Mouse (Mus musculus): ENCODE data around the gene Rbm43. TPM values are rescaled to one million over a fixed set of nuclear protein-coding genes. Genes with fewer than 3 reads are reported as not detected.
A peak's percentile ranks its signal among the peaks of the same experiment; 100 is the strongest.

The Rbm43 gene
- polyA plus RNA-seq, 1 experiment from 2014 or later, result 5.1 TPM

- WGBS, result 64% methylated on average over 12 of the region's 12 CpGs
- no peak for ATAC-seq
Observed at GRCm38 (mm10) chr2:51933341-51934134, 1.4 kb downstream of the Rbm43 start.

GRCm38 (mm10) chr2:51931241-51931640 is 3.7 kb downstream of the Rbm43 start:
- TF ChIP-seq CTCF (IDR thresholded peaks at IDR 0.05; ENCODE audit: low read depth), result no peak
- whole genome bisulfite sequencing, result 82% methylated on average over 7 of the region's 7 CpGs

More at GRCm38 (mm10) chr2:51933341-51934134, 1.4 kb downstream of the Rbm43 start:
- H3K27ac ChIP-seq (ENCODE audit: low read depth, low read length), result no peak overlapping the region
- H3K4me1 ChIP-seq (replicated peaks; ENCODE audit: control insufficient read depth, insufficient read depth, low read length), result no peaks in the 10 kb centered on the region; the same call in 1 of the 2 replicates
- no peak for TF ChIP-seq CTCF (IDR thresholded peaks at IDR 0.05; ENCODE audit: low read depth)
- no peaks in the 10 kb centered on the region for H3K9me3 ChIP-seq (ENCODE audit: control insufficient read depth)
- H3K36me3 ChIP-seq (ENCODE audit: control insufficient read depth, insufficient read depth), result no peaks in the 10 kb centered on the region
- peak overlapping the region; percentile 78 for H3K4me2 ChIP-seq (replicated peaks; ENCODE audit: low read depth)
- H3K27me3 ChIP-seq (replicated peaks; ENCODE audit: control insufficient read depth, insufficient read depth, low read length), result no peaks in the 10 kb centered on the region
- H3K4me3 ChIP-seq (ENCODE audit: low read depth, low read length), result peak overlapping the region; percentile 70; the same call in 1 of the 2 replicates
- no peak overlapping the region for H3K9ac ChIP-seq (ENCODE audit: low read depth, low read length)

GRCm38 (mm10) chr2:51914944-51915680 is 19.9 kb downstream of the Rbm43 start:
- peak; percentile 92 for TF ChIP-seq CTCF (IDR thresholded peaks at IDR 0.05; ENCODE audit: low read depth)
- ATAC-seq, result peak; percentile 68
- WGBS, result 18% methylated on average over 5 of the region's 5 CpGs

More at GRCm38 (mm10) chr2:51931241-51931640, 3.7 kb downstream of the Rbm43 start:
- H3K27me3 ChIP-seq (replicated peaks; ENCODE audit: control insufficient read depth, insufficient read depth, low read length), result no peaks in the 10 kb centered on the region
- H3K9me3 ChIP-seq (ENCODE audit: control insufficient read depth), result no peaks in the 10 kb centered on the region
- no peaks in the 10 kb centered on the region for H3K36me3 ChIP-seq (ENCODE audit: control insufficient read depth, insufficient read depth)
- H3K4me2 ChIP-seq (replicated peaks; ENCODE audit: low read depth), result no peak overlapping the region
- no peak overlapping the region for H3K4me3 ChIP-seq (ENCODE audit: low read depth, low read length)
- no peak for ATAC-seq
- no peak overlapping the region for H3K9ac ChIP-seq (ENCODE audit: low read depth, low read length)
- H3K4me1 ChIP-seq (replicated peaks; ENCODE audit: control insufficient read depth, insufficient read depth, low read length), result no peaks in the 10 kb centered on the region; the same call in 1 of the 2 replicates
- no peak overlapping the region for H3K27ac ChIP-seq (ENCODE audit: low read depth, low read length)

GRCm38 (mm10) chr2:51914532-51914931 is 20.4 kb downstream of the Rbm43 start:
- 56% methylated on average over 7 of the region's 7 CpGs for WGBS
- H3K4me2 ChIP-seq (replicated peaks; ENCODE audit: low read depth), result no peak overlapping the region
- H3K4me3 ChIP-seq (ENCODE audit: low read depth, low read length), result no peak overlapping the region
- no peak for TF ChIP-seq CTCF (IDR thresholded peaks at IDR 0.05; ENCODE audit: low read depth)
- no peak overlapping the region for H3K9ac ChIP-seq (ENCODE audit: low read depth, low read length)
- no peaks in the 10 kb centered on the region for H3K27me3 ChIP-seq (replicated peaks; ENCODE audit: control insufficient read depth, insufficient read depth, low read length)
- no peak for ATAC-seq
- no peaks in the 10 kb centered on the region for H3K4me1 ChIP-seq (replicated peaks; ENCODE audit: control insufficient read depth, insufficient read depth, low read length)
- no peaks in the 10 kb centered on the region for H3K36me3 ChIP-seq (ENCODE audit: control insufficient read depth, insufficient read depth)
- H3K27ac ChIP-seq (ENCODE audit: low read depth, low read length), result no peak overlapping the region
- H3K9me3 ChIP-seq (ENCODE audit: control insufficient read depth), result no peaks in the 10 kb centered on the region

More at GRCm38 (mm10) chr2:51914944-51915680, 19.9 kb downstream of the Rbm43 start:
- H3K9ac ChIP-seq (ENCODE audit: low read depth, low read length), result no peak overlapping the region
- no peak overlapping the region for H3K4me2 ChIP-seq (replicated peaks; ENCODE audit: low read depth)
- H3K4me1 ChIP-seq (replicated peaks; ENCODE audit: control insufficient read depth, insufficient read depth, low read length), result no peaks in the 10 kb centered on the region
- no peak overlapping the region for H3K4me3 ChIP-seq (ENCODE audit: low read depth, low read length)
- no peaks in the 10 kb centered on the region for H3K36me3 ChIP-seq (ENCODE audit: control insufficient read depth, insufficient read depth)
- H3K27ac ChIP-seq (ENCODE audit: low read depth, low read length), result no peak overlapping the region
- no peaks in the 10 kb centered on the region for H3K9me3 ChIP-seq (ENCODE audit: control insufficient read depth)
- H3K27me3 ChIP-seq (replicated peaks; ENCODE audit: control insufficient read depth, insufficient read depth, low read length), result no peaks in the 10 kb centered on the region

- H3K4me3 ChIP-seq (ENCODE audit: low read depth, low read length), result no peak overlapping the region
- H3K9me3 ChIP-seq (ENCODE audit: control insufficient read depth), result no peaks in the 10 kb centered on the region
- H3K4me2 ChIP-seq (replicated peaks; ENCODE audit: low read depth), result no peak overlapping the region
- no peaks in the 10 kb centered on the region for H3K27me3 ChIP-seq (replicated peaks; ENCODE audit: control insufficient read depth, insufficient read depth, low read length)
- no peaks in the 10 kb centered on the region for H3K36me3 ChIP-seq (ENCODE audit: control insufficient read depth, insufficient read depth)
- no peak overlapping the region for H3K9ac ChIP-seq (ENCODE audit: low read depth, low read length)
- TF ChIP-seq CTCF (IDR thresholded peaks at IDR 0.05; ENCODE audit: low read depth), result no peak
- H3K27ac ChIP-seq (ENCODE audit: low read depth, low read length), result no peak overlapping the region
- WGBS, result 38% methylated on average over 6 of the region's 6 CpGs
- no peak for ATAC-seq
- H3K4me1 ChIP-seq (replicated peaks; ENCODE audit: control insufficient read depth, insufficient read depth, low read length), result no peaks in the 10 kb centered on the region
Observed at GRCm38 (mm10) chr2:51912740-51913139, 22.2 kb downstream of the Rbm43 start.

- no peak for TF ChIP-seq CTCF (IDR thresholded peaks at IDR 0.05; ENCODE audit: low read depth)
- H3K4me1 ChIP-seq (replicated peaks; ENCODE audit: control insufficient read depth, insufficient read depth, low read length), result no peaks in the 10 kb centered on the region
- no peak overlapping the region for H3K27ac ChIP-seq (ENCODE audit: low read depth, low read length)
- no peak overlapping the region for H3K9ac ChIP-seq (ENCODE audit: low read depth, low read length)
- H3K4me3 ChIP-seq (ENCODE audit: low read depth, low read length), result no peak overlapping the region
- H3K4me2 ChIP-seq (replicated peaks; ENCODE audit: low read depth), result no peak overlapping the region
- ATAC-seq, result no peak
- no peaks in the 10 kb centered on the region for H3K36me3 ChIP-seq (ENCODE audit: control insufficient read depth, insufficient read depth)
- 61% methylated on average over 2 of the region's 2 CpGs for whole genome bisulfite sequencing
- H3K27me3 ChIP-seq (replicated peaks; ENCODE audit: control insufficient read depth, insufficient read depth, low read length), result no peaks in the 10 kb centered on the region
- H3K9me3 ChIP-seq (ENCODE audit: control insufficient read depth), result no peaks in the 10 kb centered on the region
Observed at GRCm38 (mm10) chr2:51911864-51912263, 23.1 kb downstream of the Rbm43 start.
